Mouse (Mus musculus) liver, adult (tissue): ENCODE results near the gene Ube2q1.

ENCODE experiments used
- GATA4 ChIP-seq: IDR thresholded peaks from 2 replicates; pipeline ENCODE4 v1.6.1; 2014; ENCODE audit warnings: mild to moderate bottlenecking, low read length; ENCODE audit not compliant: insufficient replicate concordance

Gene Ube2q1

GRCm38 (mm10) chr3:89806751-89807150 is 33.3 kb downstream of the Ube2q1 start:
- TF ChIP-seq GATA4, result no peak

DNA sequence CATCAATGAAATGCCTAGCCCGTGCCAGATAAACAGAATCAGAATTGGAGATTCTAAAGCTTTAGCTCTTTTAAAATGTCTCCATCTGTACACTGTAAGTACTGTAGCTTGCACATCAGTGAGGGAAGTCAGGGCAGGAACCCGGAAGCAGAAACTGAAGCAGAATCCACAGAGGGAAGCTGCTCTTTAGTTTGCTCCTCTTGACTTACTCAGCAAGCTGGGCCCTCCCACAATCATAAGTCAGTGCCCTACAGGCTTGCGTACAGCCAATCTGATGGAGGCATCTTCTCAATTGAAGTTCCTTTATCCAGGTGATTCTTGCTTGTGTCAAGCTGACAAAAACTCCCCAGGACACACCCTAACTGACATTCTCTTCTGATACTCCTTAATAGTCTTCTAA is 33.8 kb downstream of the Ube2q1 start:
- no peak for TF ChIP-seq GATA4

GRCm38 (mm10) chr3:89807881-89808280 is 34.5 kb downstream of the Ube2q1 start:
- no peak for TF ChIP-seq GATA4

DNA sequence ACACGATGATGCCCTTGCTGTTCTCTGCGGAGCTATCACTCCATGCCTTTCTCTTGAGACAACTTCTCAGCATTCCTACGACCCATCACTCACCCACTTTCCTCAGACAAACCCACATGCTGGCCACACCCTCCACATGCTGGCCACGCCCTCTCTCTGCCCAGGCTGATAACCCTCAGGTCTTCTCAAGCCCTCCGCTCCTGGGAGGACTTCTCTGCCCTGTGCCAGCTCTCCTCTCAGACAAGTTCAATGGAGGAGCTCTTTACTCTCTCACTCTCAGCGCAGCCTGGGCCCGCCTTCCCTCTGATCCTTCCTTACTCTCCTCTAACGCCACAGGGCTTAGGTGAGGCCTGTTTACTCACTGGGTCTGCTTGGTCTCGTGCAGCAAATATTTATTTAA is 35.2 kb downstream of the Ube2q1 start:
- TF ChIP-seq GATA4, result no peak

GRCm38 (mm10) chr3:89810841-89811240 is 37.4 kb downstream of the Ube2q1 start:
- no peak for TF ChIP-seq GATA4

DNA sequence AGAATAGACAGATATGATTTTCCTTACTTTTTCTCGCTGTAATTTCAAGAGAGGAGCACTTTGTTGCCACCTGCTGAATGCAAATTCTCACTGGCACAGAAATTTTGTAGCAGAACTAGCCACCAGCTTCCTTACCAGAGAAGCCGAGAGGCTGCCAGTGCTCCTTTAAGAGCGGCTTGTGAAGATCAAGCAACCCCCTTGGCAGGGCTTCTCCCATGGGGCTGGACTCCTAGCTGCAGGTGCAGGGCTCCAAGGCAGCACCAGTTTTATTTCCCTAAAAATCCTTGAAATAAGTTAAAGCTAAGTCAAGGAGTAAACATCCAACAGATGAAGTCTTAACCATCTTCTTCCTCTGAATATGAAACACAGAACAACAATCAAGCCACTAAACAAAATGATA is 38.8 kb downstream of the Ube2q1 start:
- no peak for TF ChIP-seq GATA4

- TF ChIP-seq GATA4, result no peak
Observed at GRCm38 (mm10) chr3:89814051-89814450, 40.6 kb downstream of the Ube2q1 start.

GRCm38 (mm10) chr3:89817056-89817455 is 43.6 kb downstream of the Ube2q1 start:
- TF ChIP-seq GATA4, result no peak

DNA sequence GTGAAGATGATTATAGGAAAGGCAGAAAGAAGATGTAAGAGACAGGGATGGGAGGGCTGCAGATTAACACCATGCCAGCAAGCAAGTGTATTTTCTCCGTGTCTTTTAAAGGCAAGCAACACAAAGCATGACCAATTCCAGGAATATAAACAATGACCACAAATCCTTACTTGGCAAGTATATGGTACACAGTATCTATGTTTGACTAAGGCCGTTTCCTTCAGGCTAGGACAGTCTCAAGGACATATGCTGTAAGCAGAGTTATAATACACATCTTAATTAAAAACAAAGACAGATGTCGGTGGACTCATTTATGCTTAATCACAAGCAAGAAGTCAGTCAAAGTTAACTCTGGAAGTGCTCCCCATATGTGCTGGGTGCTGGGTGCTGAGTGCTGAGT is 45.2 kb downstream of the Ube2q1 start:
- TF ChIP-seq GATA4, result no peak

- peak; percentile 34; the same call in 1 of the 2 replicates for TF ChIP-seq GATA4
Observed at GRCm38 (mm10) chr3:89819897-89820296, 46.5 kb downstream of the Ube2q1 start.

DNA sequence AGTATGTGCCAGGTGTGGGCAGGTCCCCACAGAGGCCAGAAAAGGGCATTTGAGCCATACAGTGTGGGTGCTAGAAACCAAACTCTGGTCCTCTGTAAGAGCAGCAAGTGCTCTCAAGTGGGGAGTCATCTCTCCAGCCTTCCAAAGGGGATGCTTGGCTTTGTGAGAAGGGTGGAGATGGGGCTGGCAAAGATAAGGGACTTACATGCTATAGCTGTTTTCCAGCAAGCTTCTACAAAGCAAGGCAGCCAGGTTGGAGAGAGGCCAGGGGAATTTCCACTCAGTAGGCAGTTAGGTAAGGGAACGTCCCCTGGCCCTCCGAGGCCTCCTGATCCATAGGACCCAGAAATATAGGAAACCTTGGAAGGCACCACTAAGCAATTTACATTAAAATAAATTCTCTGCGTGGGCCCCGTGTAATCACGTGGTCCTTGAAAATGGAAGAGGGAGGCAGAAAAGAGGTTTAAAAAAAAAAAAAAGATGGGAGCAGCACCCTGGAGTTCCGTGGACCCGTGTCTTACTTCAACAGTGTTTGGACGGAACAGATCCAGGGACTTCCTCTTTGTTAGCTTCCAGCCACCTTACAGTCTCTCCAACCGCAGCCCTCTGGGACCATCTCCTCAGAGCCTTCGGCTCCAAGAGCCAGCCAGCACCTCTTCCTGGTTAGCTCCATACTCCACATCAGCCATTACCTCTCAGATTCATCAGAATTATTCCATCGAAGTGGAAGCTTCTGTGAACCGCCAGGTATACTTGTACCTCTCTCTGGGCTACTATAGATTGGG is 47.1 kb downstream of the Ube2q1 start:
- TF ChIP-seq GATA4, result no peak

DNA sequence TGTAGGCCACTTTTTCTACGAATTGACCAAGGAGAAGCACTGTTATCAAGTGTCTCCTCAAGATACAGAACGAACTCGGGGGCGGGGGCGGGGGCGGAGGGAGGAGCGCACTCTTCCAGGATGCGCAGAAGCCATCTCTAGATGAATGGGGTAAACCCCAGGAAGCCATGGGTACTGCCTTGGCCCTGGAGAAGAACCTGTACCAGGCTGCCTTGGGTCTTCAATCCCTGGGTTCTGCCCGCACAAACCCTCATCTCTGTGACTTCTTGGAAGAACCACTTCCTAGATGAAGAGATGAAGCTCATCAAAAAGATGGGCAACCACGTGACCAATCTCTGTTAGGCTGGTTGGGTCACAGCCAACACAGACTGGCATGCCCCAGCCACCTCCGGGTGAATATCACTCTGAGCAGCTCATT is 47.7 kb downstream of the Ube2q1 start:
- no peak for TF ChIP-seq GATA4

DNA sequence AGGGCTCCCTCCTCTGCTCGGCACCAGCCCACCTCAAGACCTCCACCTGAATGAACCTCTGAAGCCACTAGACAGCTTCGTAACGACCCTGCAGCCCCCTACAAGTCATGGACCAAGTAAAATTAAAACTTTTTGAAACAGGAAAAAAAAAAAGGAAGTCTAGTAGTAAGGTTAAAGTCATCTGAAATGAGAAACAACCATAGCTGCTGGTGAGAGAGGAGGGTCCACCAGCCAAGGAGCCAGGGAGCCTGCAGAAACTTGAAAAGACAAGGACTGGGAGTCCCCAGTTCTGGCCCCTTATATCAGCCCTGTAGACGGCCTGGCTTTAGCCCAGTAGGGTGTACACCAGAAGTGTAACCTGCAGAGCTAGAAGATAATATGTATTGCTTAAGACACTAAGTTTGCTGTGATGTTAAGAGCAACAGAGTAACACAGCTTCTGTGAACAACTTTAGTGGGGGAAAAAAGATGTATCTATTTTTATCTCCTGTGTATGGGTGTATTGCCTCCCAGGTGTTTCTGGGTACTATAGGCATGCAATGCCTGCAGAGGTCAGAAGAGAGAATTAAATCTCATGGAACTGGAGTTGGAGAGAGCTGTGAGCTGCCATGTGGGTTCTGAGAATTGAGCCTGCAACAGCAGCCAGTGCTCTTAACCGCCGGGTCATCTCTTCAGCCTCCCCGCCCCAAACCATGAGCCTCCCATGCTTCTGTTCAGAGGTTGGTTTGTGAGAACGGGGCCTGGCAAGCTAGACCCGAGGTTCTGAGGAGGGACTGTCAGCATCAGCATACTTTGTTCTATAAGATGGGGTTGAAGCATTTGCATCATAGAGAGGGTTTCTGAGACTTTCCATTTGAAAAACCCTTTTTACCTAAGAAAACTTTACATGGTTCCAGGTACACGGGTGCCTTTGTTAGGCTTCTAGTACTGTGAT is 48.4 kb downstream of the Ube2q1 start:
- no peak for TF ChIP-seq GATA4

GRCm38 (mm10) chr3:89823594-89823993 is 50.2 kb downstream of the Ube2q1 start:
- TF ChIP-seq GATA4, result peak; percentile 49; the same call in 1 of the 2 replicates

GRCm38 (mm10) chr3:89826295-89826694 is 52.9 kb downstream of the Ube2q1 start:
- no peak for TF ChIP-seq GATA4
